Mouse (Mus musculus): ENCODE measurements at regions not wholly inside any gene's neighbourhood (a gene's known extent, or its start where the extent isn't known, plus 50 kb on each side); places are given as distances from the start of the nearest gene placed in this dataset.
"Not testable (repeated sequence)": the region's sequence is repeated elsewhere in the genome, so short reads cannot be mapped to it uniquely, and the experiment has no call there.

DNA sequence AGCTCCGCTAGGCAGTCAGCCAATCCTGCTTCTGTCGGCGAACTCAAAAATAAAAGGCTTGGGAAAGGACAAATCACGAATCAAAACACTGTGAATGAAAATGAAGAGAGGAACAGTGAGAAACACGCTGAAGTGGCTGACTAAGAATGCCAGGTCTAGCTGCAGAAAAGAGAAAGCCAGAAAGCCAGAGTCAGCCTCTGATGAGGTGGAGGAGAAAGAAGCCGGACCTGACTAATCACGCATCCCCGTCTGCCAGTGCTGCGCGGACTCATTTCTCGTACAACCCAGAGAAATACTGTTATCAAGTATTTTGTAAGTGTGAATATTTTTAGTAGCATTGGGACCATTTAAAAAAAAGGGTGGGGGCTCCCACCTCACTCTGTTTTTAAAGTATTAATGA is 201.6 kb downstream of the Wdr20rt start:
- H3K9ac ChIP-seq (replicated peaks) = no peak overlapping the region
- DNase-seq (no peak), ATAC-seq (no peak)
- H3K4me1 ChIP-seq (ENCODE audit: insufficient read depth) = no peaks in the 10 kb centered on the region
- no peaks in the 10 kb centered on the region for H3K36me3 ChIP-seq (replicated peaks; ENCODE audit: insufficient read depth, low read length)
- H3K27ac ChIP-seq (ENCODE audit: low read depth) = no peak overlapping the region
- no peaks in the 10 kb centered on the region for H3K9me3 ChIP-seq (ENCODE audit: low read length)
- TF ChIP-seq EP300 (IDR thresholded peaks at IDR 0.05; ENCODE audit: low read depth) (no peak), CTCF (IDR thresholded peaks at IDR 0.05; ENCODE audit: low read depth) (no peak)
- no peaks in the 10 kb centered on the region for H3K27me3 ChIP-seq (ENCODE audit: insufficient read depth, low read length)
- no peak overlapping the region for H3K4me3 ChIP-seq (ENCODE audit: low read depth, low read length)
- 85% methylated on average over 11 of the region's 11 CpGs for WGBS (ENCODE audit: insufficient replicate concordance)
- no peak overlapping the region for H3K4me2 ChIP-seq (ENCODE audit: low read depth, low read length)

DNA sequence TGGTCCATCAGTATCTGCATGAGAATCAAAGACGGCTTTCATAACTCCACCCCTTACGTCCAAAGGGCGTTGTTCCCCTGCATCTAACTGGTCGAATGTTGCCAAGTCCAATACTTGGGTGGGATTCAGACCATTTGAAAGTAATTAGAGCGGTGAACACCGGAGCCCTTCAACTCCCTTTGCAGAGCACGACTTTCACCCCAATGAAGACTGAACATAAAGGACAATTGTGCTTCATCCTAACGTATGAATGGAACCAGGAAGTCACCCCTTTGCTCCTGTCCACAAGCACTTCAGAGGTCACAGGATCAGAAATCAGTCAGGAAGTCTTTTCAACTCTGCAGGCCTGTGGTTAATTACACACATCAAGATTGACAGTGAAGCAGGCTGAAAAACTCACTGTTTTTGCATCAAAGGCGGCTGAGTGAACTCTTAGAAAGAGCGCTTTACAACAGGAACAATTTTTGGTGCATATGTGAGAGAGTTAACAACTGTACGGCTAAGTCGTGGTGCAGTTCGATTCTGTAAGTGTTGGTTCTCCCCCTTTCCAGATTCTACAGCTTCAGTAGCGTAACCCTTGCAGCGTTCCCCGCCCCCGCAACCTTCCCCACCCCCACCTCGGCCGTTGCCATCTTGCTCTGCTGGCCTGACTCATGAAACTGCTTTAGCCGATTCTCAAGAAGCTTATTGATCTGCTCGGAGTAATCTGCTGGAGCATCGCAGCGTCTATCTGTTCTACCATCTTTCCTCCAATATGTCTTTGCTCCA is 203.1 kb downstream of the Wdr20rt start:
- Histone ChIP-seq H3K27me3 (ENCODE audit: insufficient read depth, low read length) (no peaks in the 10 kb centered on the region), H3K4me1 (ENCODE audit: insufficient read depth) (no peaks in the 10 kb centered on the region), H3K36me3 (replicated peaks; ENCODE audit: insufficient read depth, low read length) (no peaks in the 10 kb centered on the region), H3K4me3 (ENCODE audit: low read depth, low read length) (no peak overlapping the region), H3K27ac (ENCODE audit: low read depth) (no peak overlapping the region), H3K9me3 (ENCODE audit: low read length) (no peaks in the 10 kb centered on the region), H3K4me2 (ENCODE audit: low read depth, low read length) (no peak overlapping the region), H3K9ac (replicated peaks) (no peak overlapping the region)
- TF ChIP-seq EP300 (IDR thresholded peaks at IDR 0.05; ENCODE audit: low read depth) (no peak), CTCF (IDR thresholded peaks at IDR 0.05; ENCODE audit: low read depth) (no peak)
- ATAC-seq (no peak), DNase-seq (no peak)
- 65% methylated on average over 23 of the region's 23 CpGs for WGBS (ENCODE audit: insufficient replicate concordance)

DNA sequence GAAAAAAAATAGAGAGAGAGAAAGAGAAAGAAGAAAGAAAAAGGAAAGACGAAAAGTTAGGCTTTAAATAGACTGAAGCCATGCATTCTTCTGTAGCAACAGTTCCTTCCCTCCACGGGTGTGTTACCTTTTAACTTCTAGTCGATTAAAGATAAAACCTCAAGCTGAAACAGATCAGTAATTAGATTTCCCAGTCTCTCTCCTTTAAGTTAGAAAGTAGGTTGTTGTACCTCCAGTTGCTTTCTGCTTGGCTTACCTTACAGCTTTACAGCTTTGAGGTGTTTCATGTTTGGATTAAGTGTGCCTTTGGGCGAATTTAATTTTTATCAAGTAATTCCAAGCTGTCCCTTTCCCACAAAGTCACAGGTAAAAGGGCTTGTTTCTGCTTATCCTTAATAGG is 225.5 kb downstream of the Wdr20rt start:
- TF ChIP-seq EP300 (IDR thresholded peaks at IDR 0.05; ENCODE audit: low read depth) (no peak), CTCF (IDR thresholded peaks at IDR 0.05; ENCODE audit: low read depth) (no peak)
- Histone ChIP-seq H3K9ac (replicated peaks) (no peak overlapping the region), H3K4me1 (ENCODE audit: insufficient read depth) (no peaks in the 10 kb centered on the region), H3K27ac (ENCODE audit: low read depth) (no peak overlapping the region), H3K27me3 (ENCODE audit: insufficient read depth, low read length) (no peaks in the 10 kb centered on the region), H3K4me3 (ENCODE audit: low read depth, low read length) (no peak overlapping the region), H3K36me3 (replicated peaks; ENCODE audit: insufficient read depth, low read length) (no peaks in the 10 kb centered on the region), H3K9me3 (ENCODE audit: low read length) (no peaks in the 10 kb centered on the region), H3K4me2 (ENCODE audit: low read depth, low read length) (no peak overlapping the region)
- DNase-seq (no peak), ATAC-seq (no peak)
- WGBS (ENCODE audit: insufficient replicate concordance) = 68% methylated on average over 4 of the region's 4 CpGs

DNA sequence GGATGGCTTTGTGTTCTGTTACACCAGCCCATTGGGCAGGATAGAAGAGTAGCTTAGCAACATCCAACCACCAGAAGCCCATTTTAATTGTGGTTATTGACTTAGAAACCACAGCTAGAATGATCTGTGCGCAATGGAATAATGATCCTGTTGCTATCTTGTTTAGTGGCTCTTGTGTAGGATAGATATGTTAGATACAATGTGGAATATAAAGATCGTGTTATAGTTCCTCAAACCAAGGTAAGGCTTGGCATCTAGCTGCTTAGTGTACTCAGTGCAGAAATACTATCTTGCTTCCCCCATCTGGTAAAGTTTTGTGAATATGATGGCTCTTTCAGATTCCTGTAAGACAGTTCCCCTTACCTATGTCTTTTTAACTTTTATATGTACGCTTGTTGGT is 230.4 kb downstream of the Wdr20rt start:
- H3K9ac ChIP-seq (replicated peaks) = no peak overlapping the region
- ATAC-seq (no peak), DNase-seq (no peak)
- H3K27me3 ChIP-seq (ENCODE audit: insufficient read depth, low read length) = no peaks in the 10 kb centered on the region
- H3K27ac ChIP-seq (ENCODE audit: low read depth) = no peak overlapping the region
- H3K4me2 ChIP-seq (ENCODE audit: low read depth, low read length) = no peak overlapping the region
- H3K9me3 ChIP-seq (ENCODE audit: low read length) = no peaks in the 10 kb centered on the region
- H3K4me3 ChIP-seq (ENCODE audit: low read depth, low read length) = no peak overlapping the region
- TF ChIP-seq CTCF (IDR thresholded peaks at IDR 0.05; ENCODE audit: low read depth) = no peak
- no peak for TF ChIP-seq EP300 (IDR thresholded peaks at IDR 0.05; ENCODE audit: low read depth)
- 71% methylated on average over 3 of the region's 3 CpGs for WGBS (ENCODE audit: insufficient replicate concordance)
- no peaks in the 10 kb centered on the region for H3K36me3 ChIP-seq (replicated peaks; ENCODE audit: insufficient read depth, low read length)
- no peaks in the 10 kb centered on the region for H3K4me1 ChIP-seq (ENCODE audit: insufficient read depth)

DNA sequence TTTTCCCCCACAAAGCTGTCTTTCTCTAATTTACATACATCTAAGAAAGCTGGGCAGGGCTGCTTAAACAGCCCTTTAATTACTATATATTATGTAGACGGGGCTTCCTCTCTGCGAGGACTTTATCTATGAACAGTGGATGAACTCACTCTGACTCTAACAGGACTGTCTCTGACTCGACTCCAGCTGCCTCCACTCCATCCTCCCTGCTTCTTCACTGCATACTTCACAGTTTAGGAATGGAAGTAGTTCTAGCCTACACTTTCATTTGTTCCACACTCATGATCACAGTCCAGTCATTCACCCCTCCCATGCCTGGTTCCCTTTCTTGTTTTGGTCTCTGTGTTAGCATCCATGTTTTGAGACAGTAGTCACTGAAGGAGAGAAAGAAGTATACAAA is 231.6 kb downstream of the Wdr20rt start:
- H3K27me3 ChIP-seq (ENCODE audit: insufficient read depth, low read length) = no peaks in the 10 kb centered on the region
- TF ChIP-seq EP300 (IDR thresholded peaks at IDR 0.05; ENCODE audit: low read depth) = no peak
- no peak for TF ChIP-seq CTCF (IDR thresholded peaks at IDR 0.05; ENCODE audit: low read depth)
- H3K9ac ChIP-seq (replicated peaks) = no peak overlapping the region
- no peaks in the 10 kb centered on the region for H3K4me1 ChIP-seq (ENCODE audit: insufficient read depth)
- H3K36me3 ChIP-seq (replicated peaks; ENCODE audit: insufficient read depth, low read length) = no peaks in the 10 kb centered on the region
- no peak overlapping the region for H3K27ac ChIP-seq (ENCODE audit: low read depth)
- 59% methylated on average over 3 of the region's 3 CpGs for WGBS (ENCODE audit: insufficient replicate concordance)
- ATAC-seq (no peak), DNase-seq (no peak)
- H3K4me3 ChIP-seq (ENCODE audit: low read depth, low read length) = no peak overlapping the region
- H3K4me2 ChIP-seq (ENCODE audit: low read depth, low read length) = no peak overlapping the region
- no peaks in the 10 kb centered on the region for H3K9me3 ChIP-seq (ENCODE audit: low read length)

DNA sequence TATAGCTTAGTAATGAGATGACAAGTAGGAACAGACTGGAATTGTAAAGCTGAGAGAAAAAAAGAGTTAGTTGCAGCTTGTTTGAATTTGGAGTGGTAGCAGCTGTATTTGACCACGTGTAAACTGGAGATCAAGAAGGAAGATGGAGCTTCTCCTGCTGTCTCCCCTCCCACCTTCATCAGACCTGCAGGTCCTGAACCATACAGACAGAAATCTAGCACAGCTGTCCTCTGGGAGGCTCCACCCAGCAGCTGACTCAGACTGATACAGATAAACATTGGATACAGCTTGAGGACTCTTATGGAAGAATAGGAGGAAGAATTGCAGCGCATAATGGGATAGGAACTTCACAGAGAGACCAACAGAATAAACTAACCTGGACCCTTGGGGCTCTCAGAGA is 238.9 kb downstream of the Wdr20rt start:
- H3K4me3 ChIP-seq (ENCODE audit: low read depth, low read length) = no peak overlapping the region
- WGBS (ENCODE audit: insufficient replicate concordance) = 54% methylated on average over 2 of the region's 2 CpGs
- H3K9me3 ChIP-seq (ENCODE audit: low read length) = no peaks in the 10 kb centered on the region
- no peak for DNase-seq
- H3K27ac ChIP-seq (ENCODE audit: low read depth) = no peak overlapping the region
- H3K27me3 ChIP-seq (ENCODE audit: insufficient read depth, low read length) = no peaks in the 10 kb centered on the region
- H3K4me1 ChIP-seq (ENCODE audit: insufficient read depth) = no peaks in the 10 kb centered on the region
- no peak overlapping the region for H3K4me2 ChIP-seq (ENCODE audit: low read depth, low read length)
- no peak for ATAC-seq
- no peak overlapping the region for H3K9ac ChIP-seq (replicated peaks)
- H3K36me3 ChIP-seq (replicated peaks; ENCODE audit: insufficient read depth, low read length) = no peaks in the 10 kb centered on the region
- TF ChIP-seq EP300 (IDR thresholded peaks at IDR 0.05; ENCODE audit: low read depth) (no peak), CTCF (IDR thresholded peaks at IDR 0.05; ENCODE audit: low read depth) (no peak)

DNA sequence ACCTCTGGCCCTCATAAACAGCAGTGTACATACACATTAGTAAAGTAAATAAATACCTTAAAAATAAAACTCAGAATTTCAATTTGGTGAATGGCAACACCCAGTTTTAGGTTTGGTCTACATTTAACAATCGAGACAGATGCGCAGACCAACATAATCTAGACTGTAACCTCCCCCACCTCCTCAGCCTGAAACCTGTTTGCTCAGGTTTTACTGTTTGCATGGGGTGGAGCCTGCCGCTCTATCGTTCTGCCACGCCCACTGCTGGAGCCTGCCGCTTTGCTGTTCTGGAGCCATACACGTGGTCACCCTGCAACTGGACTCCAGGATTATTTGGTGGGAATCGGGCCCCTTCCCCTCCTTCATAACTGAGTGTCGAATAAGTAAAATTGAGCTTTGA is 253.4 kb downstream of the Wdr20rt start:
- H3K36me3 ChIP-seq (replicated peaks; ENCODE audit: insufficient read depth, low read length); H3K4me2 ChIP-seq (ENCODE audit: low read depth, low read length); H3K27ac ChIP-seq (ENCODE audit: low read depth); H3K4me3 ChIP-seq (ENCODE audit: low read depth, low read length); DNase-seq; H3K9me3 ChIP-seq (ENCODE audit: low read length); H3K4me1 ChIP-seq (ENCODE audit: insufficient read depth); H3K9ac ChIP-seq (replicated peaks); H3K27me3 ChIP-seq (ENCODE audit: insufficient read depth, low read length): not testable (repeated sequence)
- peak; percentile 49 for ATAC-seq
- 48% methylated on average over 9 of the region's 9 CpGs for WGBS (ENCODE audit: insufficient replicate concordance)
